Mouse (Mus musculus): ENCODE measurements around the gene Tsen2.

Gene Tsen2

GRCm38 (mm10) chr6:115541676-115542275, 2.7 kb upstream of the Tsen2 start:
- DNase-seq (ENCODE audit: low spot score in 2 of 2): no peak

- DNase-seq (ENCODE audit: low spot score in 2 of 2): no peak
These were observed 2.1 kb upstream of the Tsen2 start for GRCm38 (mm10) chr6:115542341-115542740.

GRCm38 (mm10) chr6:115546276-115546675, 1.8 kb downstream of the Tsen2 start:
- peak in 1 of 2 experiments; percentile 32 for DNase-seq (ENCODE audit: low spot score in 2 of 2)

GRCm38 (mm10) chr6:115555485-115555884, 11.0 kb downstream of the Tsen2 start:
- no peak for DNase-seq (ENCODE audit: low spot score in 2 of 2)

- DNase-seq (ENCODE audit: low spot score in 2 of 2): no peak
These were observed 13.7 kb downstream of the Tsen2 start for GRCm38 (mm10) chr6:115558176-115558575.

GRCm38 (mm10) chr6:115559651-115560632, 15.5 kb downstream of the Tsen2 start:
- DNase-seq (ENCODE audit: low spot score in 2 of 2): no peak

- no peak for DNase-seq (ENCODE audit: low spot score in 2 of 2)
These were observed 21.1 kb downstream of the Tsen2 start for GRCm38 (mm10) chr6:115565479-115566045.

- no peak for DNase-seq (ENCODE audit: low spot score in 2 of 2)
These were observed 29.7 kb downstream of the Tsen2 start for GRCm38 (mm10) chr6:115574171-115574570.

- no peak for DNase-seq (ENCODE audit: low spot score in 2 of 2)
These were observed 32.9 kb downstream of the Tsen2 start for GRCm38 (mm10) chr6:115577407-115577806.

- no peak for DNase-seq (ENCODE audit: low spot score in 2 of 2)
These were observed 33.5 kb downstream of the Tsen2 start for GRCm38 (mm10) chr6:115577941-115578340.

- no peak for DNase-seq (ENCODE audit: low spot score in 2 of 2)
These were observed 36.3 kb downstream of the Tsen2 start for GRCm38 (mm10) chr6:115580810-115581209.

GRCm38 (mm10) chr6:115582328-115583115, 38.1 kb downstream of the Tsen2 start:
- no peak for DNase-seq (ENCODE audit: low spot score in 2 of 2)

- no peak for DNase-seq (ENCODE audit: low spot score in 2 of 2)
These were observed 39.1 kb downstream of the Tsen2 start for GRCm38 (mm10) chr6:115583430-115584125.

GRCm38 (mm10) chr6:115584176-115584575, 39.7 kb downstream of the Tsen2 start:
- DNase-seq (ENCODE audit: low spot score in 2 of 2): no peak

- DNase-seq (ENCODE audit: low spot score in 2 of 2): no peak
These were observed 41.9 kb downstream of the Tsen2 start for GRCm38 (mm10) chr6:115586321-115586720.

GRCm38 (mm10) chr6:115591692-115592359, 47.4 kb downstream of the Tsen2 start:
- no peak for DNase-seq (ENCODE audit: low spot score in 2 of 2)

- no peak for DNase-seq (ENCODE audit: low spot score in 2 of 2)
These were observed 48.0 kb downstream of the Tsen2 start, which contains the start of gene Mkrn2os for GRCm38 (mm10) chr6:115592458-115592857. Gene Mkrn2os, minus strand, starts transcription at chr6:115592576.

- no peak for DNase-seq (ENCODE audit: low spot score in 2 of 2)
These were observed 48.8 kb downstream of the Tsen2 start for GRCm38 (mm10) chr6:115593252-115593651.

- DNase-seq (ENCODE audit: low spot score in 2 of 2): no peak
These were observed 50.0 kb downstream of the Tsen2 start for GRCm38 (mm10) chr6:115594463-115594862.

- DNase-seq (ENCODE audit: low spot score in 2 of 2): no peak
These were observed 51.2 kb downstream of the Tsen2 start for GRCm38 (mm10) chr6:115595667-115596066.
